Mouse (Mus musculus) megakaryocyte, embryonic 14.5 days (primary cell): ENCODE measurements at regions not wholly inside any gene's neighbourhood (a gene's known extent, or its start where the extent isn't known, plus 50 kb on each side); places are given as distances from the start of the nearest gene placed in this dataset.

ENCODE experiments used
- FLI1 ChIP-seq: IDR thresholded peaks from 2 replicates; pipeline ENCODE4 v1.6.1; 2012; ENCODE audit warnings: low read length, inconsistent platforms, mixed read lengths
- GATA1 ChIP-seq: IDR thresholded peaks from 3 replicates; pipeline ENCODE4 v1.6.1; 2012; ENCODE audit warnings: mixed read lengths, low read length, inconsistent platforms, borderline replicate concordance

DNA sequence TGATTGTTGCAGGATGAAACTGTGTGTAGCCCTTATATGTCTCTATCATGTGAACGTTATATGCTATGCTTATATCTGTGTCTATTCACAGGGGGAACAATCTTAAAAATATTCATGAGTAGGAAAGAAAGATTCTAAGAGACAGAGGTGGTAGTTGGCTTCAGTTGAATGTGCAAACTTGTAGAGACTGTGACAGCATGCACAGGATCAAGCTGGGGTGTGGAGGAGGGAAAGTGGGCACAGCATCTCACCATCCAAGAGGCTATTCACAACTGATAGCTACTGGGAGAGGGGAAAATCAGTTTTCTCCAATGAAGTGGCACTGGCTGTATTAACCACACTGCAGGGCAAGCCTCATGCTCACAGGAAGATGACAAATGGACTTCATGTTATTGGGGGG, 194.3 kb downstream of the Lnpk start:
- TF ChIP-seq FLI1 (no peak), GATA1 (no peak)
